Mouse (Mus musculus) kidney, embryonic 15.5 days (tissue): ENCODE measurements around the gene 5730522E02Rik. TPM values are rescaled to one million over a fixed set of nuclear protein-coding genes. Genes with fewer than 3 reads are reported as not detected.

Experiments
- ATAC-seq: fragments of 200-750 bp; cut with Nextera tagmentation; replicated peaks from 2 replicates; pipeline ENCODE4 v1.8.0; 2017; ENCODE audit warnings: moderate TSS enrichment; ENCODE audit not compliant: low FRiP score
- H3K27ac ChIP-seq: fragments of 300-500 bp; sonication (generic); 2 replicates; pipeline ENCODE4 v1.5.1; 2015; ENCODE audit warnings: mild to moderate bottlenecking, inconsistent platforms
- H3K27me3 ChIP-seq: fragments of 300-500 bp; sonication (generic); 2 replicates; pipeline ENCODE4 v1.6.1; 2015; ENCODE audit warnings: inconsistent platforms
- H3K36me3 ChIP-seq: fragments of 300-500 bp; sonication (generic); 2 replicates; pipeline ENCODE4 v1.6.1; 2015; ENCODE audit warnings: inconsistent platforms
- H3K4me1 ChIP-seq: fragments of 300-500 bp; sonication (generic); 2 replicates; pipeline ENCODE4 v1.6.1; 2015; ENCODE audit warnings: inconsistent platforms
- H3K4me2 ChIP-seq: fragments of 300-500 bp; sonication (generic); 2 replicates; pipeline ENCODE4 v1.6.1; 2015; ENCODE audit warnings: moderate library complexity, mild to moderate bottlenecking, inconsistent platforms
- H3K4me3 ChIP-seq: fragments of 300-500 bp; sonication (generic); replicated peaks from 2 replicates; pipeline ENCODE4 v1.5.1; 2015; ENCODE audit warnings: mild to moderate bottlenecking, inconsistent platforms
- H3K9ac ChIP-seq: fragments of 300-500 bp; sonication (generic); 2 replicates; pipeline ENCODE4 v1.6.1; 2015; ENCODE audit warnings: mild to moderate bottlenecking, inconsistent platforms
- H3K9me3 ChIP-seq: fragments of 300-500 bp; sonication (generic); replicated peaks from 2 replicates; pipeline ENCODE4 v1.6.1; 2016; ENCODE audit warnings: inconsistent platforms
- WGBS: fragments of 180-500 bp; shearing (Covaris S2); methylation state at CpG from one replicate; pipeline ENCODE4 v1.1.7; 2015; ENCODE audit warnings: mixed read lengths; 5-methylcytosine and 5-hydroxymethylcytosine counted together
- polyA plus RNA-seq: library from polyadenylated mRNA; unstranded; fragments of >200 nt; fragmentation: Nextera tagmentation; extraction: Ambion mirVana; gene quantifications from 2 replicates; pipeline ENCODE4 v1.2.1, GENCODE M21; 2015

Gene 5730522E02Rik
- polyA plus RNA-seq, 1 experiment from 2014 or later, result 3.0 TPM

GRCm38 (mm10) chr11:25992216-25992615 lies 218.3 kb downstream of the 5730522E02Rik start:
- WGBS, result 85% methylated on average over 1 of the region's 1 CpGs
- no peaks in the 10 kb centered on the region for H3K27me3 ChIP-seq
- no peak overlapping the region for H3K4me2 ChIP-seq
- no peaks in the 10 kb centered on the region for H3K36me3 ChIP-seq
- no peak overlapping the region for H3K9ac ChIP-seq
- no peak overlapping the region for H3K27ac ChIP-seq
- peaks cover 1% of the 10 kb centered on the region; the same call in 1 of the 2 replicates for H3K4me1 ChIP-seq
- ATAC-seq, result no peak
- no peaks in the 10 kb centered on the region for H3K9me3 ChIP-seq
- H3K4me3 ChIP-seq, result no peak overlapping the region

- H3K4me1 ChIP-seq, result no peaks in the 10 kb centered on the region
- H3K36me3 ChIP-seq, result no peaks in the 10 kb centered on the region
- H3K4me2 ChIP-seq, result no peak overlapping the region
- no peaks in the 10 kb centered on the region for H3K27me3 ChIP-seq
- no peak overlapping the region for H3K9ac ChIP-seq
- WGBS, result 78% methylated on average over 5 of the region's 5 CpGs
- no peak for ATAC-seq
- no peaks in the 10 kb centered on the region for H3K9me3 ChIP-seq
- H3K27ac ChIP-seq, result no peak overlapping the region
- no peak overlapping the region for H3K4me3 ChIP-seq
Measured at GRCm38 (mm10) chr11:25978736-25979276, 231.8 kb downstream of the 5730522E02Rik start.

- Histone ChIP-seq H3K27me3 (no peaks in the 10 kb centered on the region), H3K9ac (no peak overlapping the region), H3K4me2 (no peak overlapping the region), H3K9me3 (no peaks in the 10 kb centered on the region), H3K36me3 (no peaks in the 10 kb centered on the region), H3K4me1 (no peaks in the 10 kb centered on the region), H3K27ac (no peak overlapping the region), H3K4me3 (no peak overlapping the region)
- no peak for ATAC-seq
- WGBS, result 84% methylated on average over 5 of the region's 5 CpGs
Measured at GRCm38 (mm10) chr11:25941504-25941903, 269.1 kb downstream of the 5730522E02Rik start.

DNA sequence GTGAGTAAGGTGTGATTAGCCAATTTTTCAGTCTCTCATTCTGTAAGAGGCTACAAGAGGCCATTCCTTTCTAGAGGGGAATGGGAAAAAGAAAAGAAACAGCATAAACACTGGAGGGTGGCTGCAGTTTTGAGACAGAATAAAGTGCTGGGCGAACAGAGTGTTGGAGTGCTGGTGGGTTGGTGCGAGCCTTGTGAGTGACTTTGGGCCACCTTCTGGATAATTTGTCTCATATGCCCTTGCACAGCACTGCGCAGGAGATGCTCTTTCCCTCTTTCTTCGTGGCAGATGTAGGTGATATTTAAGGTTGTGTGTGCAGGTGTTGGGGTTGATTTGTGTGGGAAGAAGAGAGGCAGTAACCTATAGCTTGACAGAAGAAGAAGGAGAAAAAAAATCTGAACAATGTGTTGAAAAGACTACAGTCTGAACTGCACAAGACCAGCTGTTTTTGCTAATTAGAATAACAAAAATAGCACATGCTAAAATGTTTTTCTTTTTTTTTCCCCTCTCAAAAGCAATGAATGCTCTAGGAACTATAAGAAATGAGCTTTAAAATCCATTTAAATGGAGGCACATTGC lies 269.8 kb downstream of the 5730522E02Rik start:
- no peak overlapping the region for H3K27ac ChIP-seq
- no peaks in the 10 kb centered on the region for H3K36me3 ChIP-seq
- no peaks in the 10 kb centered on the region for H3K9me3 ChIP-seq
- H3K27me3 ChIP-seq, result no peaks in the 10 kb centered on the region
- no peaks in the 10 kb centered on the region for H3K4me1 ChIP-seq
- ATAC-seq, result no peak
- H3K4me3 ChIP-seq, result no peak overlapping the region
- 78% methylated on average over 4 of the region's 4 CpGs for WGBS
- no peak overlapping the region for H3K4me2 ChIP-seq
- H3K9ac ChIP-seq, result no peak overlapping the region

GRCm38 (mm10) chr11:25926267-25926666 lies 284.3 kb downstream of the 5730522E02Rik start:
- H3K4me2 ChIP-seq, result no peak overlapping the region
- no peaks in the 10 kb centered on the region for H3K27me3 ChIP-seq
- no peak overlapping the region for H3K27ac ChIP-seq
- no peaks in the 10 kb centered on the region for H3K36me3 ChIP-seq
- no peaks in the 10 kb centered on the region for H3K9me3 ChIP-seq
- H3K4me1 ChIP-seq, result no peaks in the 10 kb centered on the region
- ATAC-seq, result no peak
- no peak overlapping the region for H3K4me3 ChIP-seq
- 93% methylated on average over 2 of the region's 2 CpGs for WGBS
- H3K9ac ChIP-seq, result no peak overlapping the region

- Histone ChIP-seq H3K4me1 (no peaks in the 10 kb centered on the region), H3K27me3 (no peaks in the 10 kb centered on the region), H3K9me3 (no peaks in the 10 kb centered on the region), H3K27ac (no peak overlapping the region), H3K36me3 (no peaks in the 10 kb centered on the region), H3K9ac (no peak overlapping the region), H3K4me2 (no peak overlapping the region), H3K4me3 (no peak overlapping the region)
- ATAC-seq, result no peak
- WGBS, result 70% methylated on average over 2 of the region's 2 CpGs
Measured at GRCm38 (mm10) chr11:25902321-25902720, 308.2 kb downstream of the 5730522E02Rik start.

DNA sequence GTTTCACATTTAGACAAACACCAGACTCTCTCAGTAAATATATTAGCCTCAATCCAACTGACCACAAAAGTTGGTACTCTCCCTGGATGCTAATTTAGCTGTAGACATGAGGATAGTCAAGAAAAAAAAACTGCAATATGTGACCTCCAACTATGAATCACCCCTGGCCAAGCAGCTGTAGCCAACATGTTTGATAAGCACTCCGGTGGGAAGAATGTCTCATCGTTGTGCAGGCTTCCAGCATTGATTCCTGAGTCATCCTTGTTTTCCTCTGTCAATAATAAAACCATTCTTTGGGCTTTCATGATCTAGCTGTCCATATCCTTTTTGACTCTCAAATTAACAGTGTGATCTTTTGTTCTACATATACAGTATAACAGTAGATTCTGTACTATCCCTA lies 308.9 kb downstream of the 5730522E02Rik start:
- WGBS, result 47% methylated on average over 2 of the region's 2 CpGs
- no peak for ATAC-seq
- no peaks in the 10 kb centered on the region for H3K36me3 ChIP-seq

GRCm38 (mm10) chr11:25893906-25894305 lies 316.7 kb downstream of the 5730522E02Rik start:
- Histone ChIP-seq H3K27me3 (no peaks in the 10 kb centered on the region), H3K4me3 (no peak overlapping the region), H3K9me3 (no peaks in the 10 kb centered on the region), H3K27ac (no peak overlapping the region), H3K4me1 (no peaks in the 10 kb centered on the region), H3K9ac (no peak overlapping the region), H3K4me2 (no peak overlapping the region), H3K36me3 (no peaks in the 10 kb centered on the region)
- WGBS, result 88% methylated on average over 3 of the region's 3 CpGs
- ATAC-seq, result no peak

More for the DNA sequence above, 308.9 kb downstream of the 5730522E02Rik start:
- Histone ChIP-seq H3K27me3 (no peaks in the 10 kb centered on the region), H3K4me1 (no peaks in the 10 kb centered on the region), H3K4me3 (no peak overlapping the region), H3K9me3 (no peaks in the 10 kb centered on the region), H3K27ac (no peak overlapping the region), H3K9ac (no peak overlapping the region), H3K4me2 (no peak overlapping the region)

DNA sequence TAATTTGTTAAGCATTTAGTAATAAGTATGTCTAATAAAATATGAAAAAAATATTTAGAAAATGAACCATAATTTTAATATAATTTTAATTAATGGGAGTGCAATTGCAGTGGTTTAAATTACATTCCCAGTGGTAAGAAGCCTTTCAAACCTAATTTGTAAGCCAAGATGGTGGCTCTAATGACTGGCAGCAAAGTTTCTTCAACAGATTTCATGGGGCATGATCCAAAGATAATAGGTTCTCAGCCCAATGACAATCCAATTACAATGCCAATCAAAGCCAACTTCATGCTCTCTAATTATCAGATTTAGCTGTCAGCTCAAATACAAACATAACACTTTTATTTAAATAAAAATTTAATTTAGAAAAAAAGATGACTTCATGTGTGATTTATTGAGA lies 337.6 kb downstream of the 5730522E02Rik start:
- H3K9me3 ChIP-seq, result no peaks in the 10 kb centered on the region
- no peaks in the 10 kb centered on the region for H3K4me1 ChIP-seq
- H3K9ac ChIP-seq, result no peak overlapping the region
- no peaks in the 10 kb centered on the region for H3K27me3 ChIP-seq
- ATAC-seq, result no peak
- H3K27ac ChIP-seq, result no peak overlapping the region
- H3K36me3 ChIP-seq, result no peaks in the 10 kb centered on the region
- no peak overlapping the region for H3K4me2 ChIP-seq
- no peak overlapping the region for H3K4me3 ChIP-seq

GRCm38 (mm10) chr11:25872317-25872716 lies 338.2 kb downstream of the 5730522E02Rik start:
- Histone ChIP-seq H3K4me3 (no peak overlapping the region), H3K36me3 (no peaks in the 10 kb centered on the region), H3K9me3 (no peaks in the 10 kb centered on the region), H3K4me2 (no peak overlapping the region), H3K4me1 (no peaks in the 10 kb centered on the region), H3K9ac (no peak overlapping the region), H3K27me3 (no peaks in the 10 kb centered on the region), H3K27ac (no peak overlapping the region)
- ATAC-seq, result no peak
- 68% methylated on average over 4 of the region's 4 CpGs for WGBS

DNA sequence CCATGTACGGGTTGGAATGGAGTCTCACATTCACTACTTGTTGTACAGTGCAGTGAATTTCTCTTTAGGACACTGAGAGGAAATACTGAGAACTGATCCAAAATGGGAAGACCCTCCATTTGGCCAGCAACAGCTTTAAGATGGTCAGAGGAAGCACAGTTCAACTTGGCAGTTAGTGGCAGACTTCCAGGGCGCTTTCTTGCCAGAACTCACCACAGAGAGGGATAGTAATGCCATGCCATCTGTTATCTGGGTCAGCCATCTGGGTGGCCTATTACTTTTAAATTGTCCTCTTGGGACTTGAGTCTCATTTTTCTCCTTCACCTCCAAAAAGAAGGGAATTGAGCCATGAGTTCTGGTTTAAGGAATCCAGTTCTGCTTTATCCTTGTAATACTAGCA lies 344.3 kb downstream of the 5730522E02Rik start:
- no peak for ATAC-seq
- Histone ChIP-seq H3K27ac (no peak overlapping the region), H3K27me3 (peaks cover 7% of the 10 kb centered on the region; the same call in 1 of the 2 replicates), H3K4me1 (no peaks in the 10 kb centered on the region), H3K4me2 (no peak overlapping the region), H3K36me3 (no peaks in the 10 kb centered on the region), H3K4me3 (no peak overlapping the region), H3K9me3 (no peaks in the 10 kb centered on the region), H3K9ac (no peak overlapping the region)
- whole genome bisulfite sequencing, result 84% methylated on average over 2 of the region's 2 CpGs

DNA sequence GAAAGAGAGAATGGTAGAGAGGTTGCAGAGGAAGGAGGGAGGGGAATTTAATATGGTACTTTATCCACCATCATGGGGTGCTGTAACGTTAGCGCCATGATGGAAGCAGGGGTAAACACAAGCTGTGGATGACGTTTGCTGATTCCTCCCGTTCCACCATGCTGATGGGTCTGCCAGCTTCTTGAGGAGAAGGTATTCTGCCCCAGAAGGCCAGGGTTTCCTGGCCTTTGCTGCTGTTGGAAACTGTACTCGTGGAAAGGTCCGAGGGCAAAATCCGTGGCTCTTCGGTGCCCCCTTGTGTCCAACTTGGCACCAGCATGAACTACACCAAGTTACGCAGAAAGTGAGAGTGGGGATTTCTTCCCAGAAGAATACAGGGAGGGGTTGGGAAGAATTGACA lies 347.9 kb downstream of the 5730522E02Rik start:
- Histone ChIP-seq H3K9me3 (no peaks in the 10 kb centered on the region), H3K9ac (no peak overlapping the region), H3K4me3 (no peak overlapping the region), H3K4me2 (peak overlapping the region; percentile 44), H3K4me1 (no peaks in the 10 kb centered on the region), H3K27me3 (peaks cover 7% of the 10 kb centered on the region; the same call in 1 of the 2 replicates), H3K27ac (no peak overlapping the region), H3K36me3 (no peaks in the 10 kb centered on the region)
- ATAC-seq, result peak; percentile 81; the same call in 1 of the 2 replicates
- WGBS, result 13% methylated on average over 9 of the region's 9 CpGs
